Mouse (Mus musculus) midbrain, embryonic 15.5 days (tissue): ENCODE results near the gene Pnpla3. TPM values are rescaled to one million over a fixed set of nuclear protein-coding genes. Genes with fewer than 3 reads are reported as not detected.

ENCODE experiments used
- ATAC-seq: fragments of 200-750 bp; cut with Nextera tagmentation; replicated peaks from 2 replicates; pipeline ENCODE4 v1.8.0; 2017; ENCODE audit warnings: moderate TSS enrichment
- H3K27ac ChIP-seq: fragments of 300-500 bp; sonication (generic); 2 replicates; pipeline ENCODE4 v1.5.1; 2015; ENCODE audit warnings: mild to moderate bottlenecking, inconsistent platforms
- H3K27me3 ChIP-seq: fragments of 300-500 bp; sonication (generic); replicated peaks from 2 replicates; pipeline ENCODE4 v1.6.1; 2015; ENCODE audit warnings: inconsistent platforms
- H3K36me3 ChIP-seq: fragments of 300-500 bp; sonication (generic); replicated peaks from 2 replicates; pipeline ENCODE4 v1.6.1; 2015; ENCODE audit warnings: inconsistent platforms
- H3K4me1 ChIP-seq: fragments of 300-500 bp; sonication (generic); 2 replicates; pipeline ENCODE4 v1.6.1; 2015; ENCODE audit warnings: inconsistent platforms
- H3K4me2 ChIP-seq: fragments of 300-500 bp; sonication (generic); 2 replicates; pipeline ENCODE4 v1.6.1; 2015; ENCODE audit warnings: inconsistent platforms, mild to moderate bottlenecking, moderate library complexity
- H3K4me3 ChIP-seq: fragments of 300-500 bp; sonication (generic); 2 replicates; pipeline ENCODE4 v1.5.1; 2015; ENCODE audit warnings: mild to moderate bottlenecking, inconsistent platforms
- H3K9ac ChIP-seq: fragments of 300-500 bp; sonication (generic); 2 replicates; pipeline ENCODE4 v1.6.1; 2015; ENCODE audit warnings: mild to moderate bottlenecking, inconsistent platforms
- H3K9me3 ChIP-seq: fragments of 300-500 bp; sonication (generic); 2 replicates; pipeline ENCODE4 v1.6.1; 2016; ENCODE audit warnings: inconsistent platforms
- WGBS: fragments of 180-500 bp; shearing (Covaris S2); methylation state at CpG from one replicate; pipeline ENCODE4 v1.1.7; 2015; ENCODE audit warnings: mixed read lengths; 5-methylcytosine and 5-hydroxymethylcytosine counted together
- polyA plus RNA-seq: library from polyadenylated mRNA; unstranded; fragments of >200 nt; fragmentation: Nextera tagmentation; extraction: Ambion mirVana; gene quantifications from 2 replicates; pipeline ENCODE4 v1.2.1, GENCODE M21; 2015

Gene Pnpla3
- 4.6 and 6.4 TPM in 2 replicates for polyA plus RNA-seq

GRCm38 (mm10) chr15:84167600-84167999 lies at the start of gene Pnpla3:
Gene Pnpla3, plus strand, starts transcription at chr15:84167837.
- under 1% methylated on average over 28 of the region's 28 CpGs for WGBS
- H3K36me3 ChIP-seq: no peaks in the 10 kb centered on the region

DNA sequence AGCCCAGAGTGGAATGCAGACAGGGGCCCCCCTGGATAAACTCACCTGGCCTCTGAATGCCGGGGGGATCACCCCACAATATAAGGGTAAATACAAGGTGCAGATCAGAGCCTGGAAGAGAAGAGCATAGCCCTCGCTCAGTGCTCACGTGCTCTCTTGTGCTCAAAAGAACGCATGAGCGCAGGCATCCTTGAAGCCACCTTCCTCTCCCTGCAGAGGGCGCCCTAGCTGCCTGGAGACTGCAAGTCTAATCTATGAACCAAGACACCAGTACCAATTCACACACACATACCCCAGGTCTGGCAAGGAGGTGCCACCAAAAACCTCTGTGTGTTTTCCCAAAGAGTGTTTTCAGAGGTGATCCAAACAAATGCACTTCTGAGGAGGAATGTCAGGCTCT lies 47.0 kb upstream of the Pnpla3 start:
- H3K4me1 ChIP-seq: no peaks in the 10 kb centered on the region
- no peaks in the 10 kb centered on the region for H3K9me3 ChIP-seq
- H3K4me3 ChIP-seq: no peak overlapping the region
- H3K27ac ChIP-seq: no peak overlapping the region
- no peak for ATAC-seq
- H3K27me3 ChIP-seq: no peaks in the 10 kb centered on the region
- H3K4me2 ChIP-seq: no peak overlapping the region
- H3K9ac ChIP-seq: no peak overlapping the region
- 26% methylated on average over 6 of the region's 6 CpGs for WGBS
- no peaks in the 10 kb centered on the region for H3K36me3 ChIP-seq

More at GRCm38 (mm10) chr15:84167600-84167999, at the start of gene Pnpla3:
- Histone ChIP-seq H3K27me3 (no peaks in the 10 kb centered on the region), H3K4me3 (peak within 1 kb of the TSS; percentile 49), H3K27ac (peak within 1 kb of the TSS; percentile 87), H3K9me3 (no peaks in the 10 kb centered on the region), H3K9ac (peak within 1 kb of the TSS; percentile 46), H3K4me1 (peaks cover 24% of the 10 kb centered on the region), H3K4me2 (peak within 1 kb of the TSS; percentile 69)
- peak; percentile 98 for ATAC-seq

GRCm38 (mm10) chr15:84121036-84121435 lies 46.6 kb upstream of the Pnpla3 start:
- no peak overlapping the region for H3K4me2 ChIP-seq
- no peaks in the 10 kb centered on the region for H3K36me3 ChIP-seq
- no peaks in the 10 kb centered on the region for H3K9me3 ChIP-seq
- H3K9ac ChIP-seq: no peak overlapping the region
- ATAC-seq: no peak
- H3K27ac ChIP-seq: no peak overlapping the region
- H3K27me3 ChIP-seq: no peaks in the 10 kb centered on the region
- H3K4me1 ChIP-seq: no peaks in the 10 kb centered on the region
- 76% methylated on average over 7 of the region's 7 CpGs for WGBS
- no peak overlapping the region for H3K4me3 ChIP-seq

GRCm38 (mm10) chr15:84123075-84123474 lies 44.6 kb upstream of the Pnpla3 start, which contains the start of gene Pnpla5:
Gene Pnpla5, minus strand, starts transcription at chr15:84123175.
- H3K4me2 ChIP-seq: no peak within 1 kb of the TSS
- H3K27ac ChIP-seq: no peak within 1 kb of the TSS
- H3K27me3 ChIP-seq: no peaks in the 10 kb centered on the region
- no peaks in the 10 kb centered on the region for H3K4me1 ChIP-seq
- no peak within 1 kb of the TSS for H3K9ac ChIP-seq
- no peak for ATAC-seq
- no peaks in the 10 kb centered on the region for H3K9me3 ChIP-seq
- H3K4me3 ChIP-seq: no peak within 1 kb of the TSS
- WGBS: 72% methylated on average over 8 of the region's 8 CpGs
- no peaks in the 10 kb centered on the region for H3K36me3 ChIP-seq

DNA sequence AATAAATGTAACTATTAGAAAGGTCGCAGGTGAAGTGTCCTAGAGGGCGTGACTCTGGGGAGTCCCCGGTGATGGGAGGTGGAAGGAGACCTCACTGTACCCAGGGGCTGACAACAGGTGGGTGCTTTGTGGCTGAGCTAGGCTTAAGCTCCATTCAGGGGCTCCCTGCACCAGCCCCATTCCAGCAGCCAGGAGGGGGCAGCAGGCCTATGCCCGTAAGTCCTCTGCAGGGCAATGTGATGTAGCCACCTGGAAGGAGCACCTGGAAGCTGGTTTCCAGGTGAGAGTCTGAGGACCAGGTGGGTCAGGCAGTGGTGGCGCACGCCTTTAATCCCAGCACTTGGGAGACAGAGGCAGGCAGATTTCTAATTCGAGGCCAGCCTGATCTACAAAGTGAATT lies 43.6 kb upstream of the Pnpla3 start:
- Histone ChIP-seq H3K4me2 (no peak overlapping the region), H3K27me3 (no peaks in the 10 kb centered on the region), H3K9ac (no peak overlapping the region), H3K9me3 (no peaks in the 10 kb centered on the region), H3K36me3 (no peaks in the 10 kb centered on the region), H3K4me1 (no peaks in the 10 kb centered on the region), H3K4me3 (no peak overlapping the region), H3K27ac (no peak overlapping the region)
- 66% methylated on average over 7 of the region's 7 CpGs for WGBS
- ATAC-seq: no peak

DNA sequence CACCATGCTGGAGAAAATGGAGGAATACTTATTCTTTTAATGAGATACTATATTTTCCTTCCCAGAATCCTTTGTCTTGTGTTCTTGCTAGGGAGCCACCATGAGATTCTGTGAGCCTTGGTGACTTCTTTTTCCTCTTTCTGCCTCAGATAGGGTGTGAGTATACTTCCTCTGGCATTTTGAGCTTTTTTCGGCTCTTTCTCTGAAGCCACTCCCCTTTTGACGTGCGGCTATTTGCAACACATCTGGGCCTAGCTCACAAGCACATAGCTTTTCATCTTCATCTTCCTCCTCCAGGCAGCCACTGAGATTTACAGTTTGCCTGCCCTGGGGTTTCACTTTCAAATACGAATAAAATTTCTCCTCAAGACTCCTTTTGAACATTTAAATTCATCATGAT lies 41.2 kb upstream of the Pnpla3 start:
- Histone ChIP-seq H3K36me3 (no peaks in the 10 kb centered on the region), H3K4me2 (no peak overlapping the region), H3K9me3 (no peaks in the 10 kb centered on the region), H3K9ac (no peak overlapping the region), H3K4me1 (no peaks in the 10 kb centered on the region), H3K4me3 (no peak overlapping the region), H3K27ac (no peak overlapping the region), H3K27me3 (no peaks in the 10 kb centered on the region)
- WGBS: 78% methylated on average over 4 of the region's 4 CpGs
- no peak for ATAC-seq

DNA sequence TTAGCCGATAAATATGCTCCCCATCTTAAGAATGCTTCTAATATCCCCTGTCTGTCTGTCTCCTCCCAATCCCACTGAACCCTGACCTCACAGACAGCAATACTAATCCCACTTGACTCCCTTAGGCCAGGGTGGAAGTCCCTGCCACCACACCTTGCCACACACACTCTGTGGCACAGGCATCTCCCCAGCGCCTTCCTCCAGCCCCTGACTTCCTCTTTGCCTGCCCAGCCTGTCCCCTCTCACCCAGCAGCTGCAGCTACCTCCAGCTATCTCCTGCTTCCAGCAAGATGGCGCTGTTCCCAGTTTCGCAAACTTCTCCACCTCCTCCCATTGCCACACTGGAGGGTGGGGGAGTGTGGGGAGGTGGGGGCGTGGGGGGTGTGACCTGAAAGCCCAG lies 40.8 kb upstream of the Pnpla3 start:
- H3K9ac ChIP-seq: no peak overlapping the region
- H3K27me3 ChIP-seq: no peaks in the 10 kb centered on the region
- H3K27ac ChIP-seq: no peak overlapping the region
- no peaks in the 10 kb centered on the region for H3K36me3 ChIP-seq
- 30% methylated on average over 5 of the region's 5 CpGs for WGBS
- H3K4me2 ChIP-seq: no peak overlapping the region
- no peaks in the 10 kb centered on the region for H3K4me1 ChIP-seq
- H3K9me3 ChIP-seq: no peaks in the 10 kb centered on the region
- ATAC-seq: no peak
- H3K4me3 ChIP-seq: no peak overlapping the region

DNA sequence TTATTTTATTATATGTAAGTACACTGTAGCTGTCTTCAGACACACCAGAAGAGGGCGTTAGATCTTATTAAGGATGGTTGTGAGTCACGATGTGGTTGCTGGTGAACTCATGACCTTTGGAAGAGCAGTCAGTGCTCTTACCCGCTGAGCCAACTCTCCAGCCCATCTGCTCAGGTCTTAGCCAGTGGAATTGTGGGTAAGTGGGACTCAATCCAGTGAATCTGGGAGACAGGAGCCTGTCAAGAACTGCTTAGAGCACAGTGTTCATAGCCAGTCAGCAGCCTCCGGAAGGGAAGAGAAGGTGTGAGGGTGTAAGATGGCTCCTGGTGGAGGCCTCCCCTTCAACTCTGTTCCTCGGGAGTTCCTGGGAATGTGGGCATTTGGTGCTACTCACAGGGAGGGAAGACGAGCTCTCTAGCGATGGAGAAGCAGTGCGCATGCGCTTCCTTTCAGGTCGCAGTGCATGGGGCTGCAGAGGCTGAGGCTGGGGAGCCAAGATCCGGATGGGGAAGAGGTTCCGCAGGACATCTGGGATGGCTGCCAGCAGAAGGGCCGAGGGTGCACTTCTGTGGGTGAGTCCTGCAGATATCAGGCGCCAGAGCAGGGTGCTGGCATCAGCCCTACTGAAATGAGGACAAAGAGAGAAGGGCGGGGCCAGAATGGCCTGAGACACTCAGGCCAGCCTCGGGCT lies 36.4 kb upstream of the Pnpla3 start:
- H3K36me3 ChIP-seq: no peaks in the 10 kb centered on the region
- H3K9ac ChIP-seq: no peak overlapping the region
- no peak overlapping the region for H3K27ac ChIP-seq
- ATAC-seq: no peak
- 68% methylated on average over 16 of the region's 16 CpGs for WGBS
- no peak overlapping the region for H3K4me2 ChIP-seq
- H3K27me3 ChIP-seq: no peaks in the 10 kb centered on the region
- no peak overlapping the region for H3K4me3 ChIP-seq
- H3K4me1 ChIP-seq: no peaks in the 10 kb centered on the region
- no peaks in the 10 kb centered on the region for H3K9me3 ChIP-seq

GRCm38 (mm10) chr15:84131971-84132370 lies 35.7 kb upstream of the Pnpla3 start:
- Histone ChIP-seq H3K4me3 (no peak overlapping the region), H3K36me3 (no peaks in the 10 kb centered on the region), H3K27ac (no peak overlapping the region), H3K4me1 (no peaks in the 10 kb centered on the region), H3K27me3 (no peaks in the 10 kb centered on the region), H3K4me2 (no peak overlapping the region), H3K9me3 (no peaks in the 10 kb centered on the region), H3K9ac (no peak overlapping the region)
- 96% methylated on average over 7 of the region's 7 CpGs for WGBS
- no peak for ATAC-seq

DNA sequence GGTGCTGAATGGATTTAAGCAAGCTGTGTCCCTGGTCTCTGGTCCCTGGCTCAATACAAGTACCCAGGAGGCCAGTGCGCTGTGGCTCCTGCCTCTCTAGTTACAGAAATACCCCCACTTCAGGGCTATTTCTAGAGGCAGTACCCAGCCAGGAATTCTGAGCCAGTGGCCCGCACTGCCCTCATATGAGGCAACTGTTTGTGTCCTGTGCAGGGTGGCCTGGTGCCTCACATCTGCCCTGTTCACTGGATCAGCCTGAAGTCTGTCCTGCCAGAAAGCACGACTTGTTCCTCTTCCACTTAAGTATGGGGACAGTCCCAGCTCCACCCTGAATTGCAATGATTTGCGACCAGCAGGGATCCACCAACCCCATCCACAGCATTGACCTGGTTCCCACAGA lies 34.2 kb upstream of the Pnpla3 start:
- H3K9me3 ChIP-seq: no peaks in the 10 kb centered on the region

GRCm38 (mm10) chr15:84135472-84135871 lies 32.2 kb upstream of the Pnpla3 start:
- no peak overlapping the region for H3K4me3 ChIP-seq
- no peaks in the 10 kb centered on the region for H3K36me3 ChIP-seq
- 92% methylated on average over 5 of the region's 5 CpGs for WGBS
- H3K27me3 ChIP-seq: no peaks in the 10 kb centered on the region
- H3K9ac ChIP-seq: no peak overlapping the region
- no peaks in the 10 kb centered on the region for H3K9me3 ChIP-seq
- no peak overlapping the region for H3K27ac ChIP-seq
- no peak for ATAC-seq
- no peak overlapping the region for H3K4me2 ChIP-seq
- H3K4me1 ChIP-seq: peaks cover 5% of the 10 kb centered on the region; the same call in 1 of the 2 replicates

More for the DNA sequence above, 34.2 kb upstream of the Pnpla3 start:
- Histone ChIP-seq H3K4me1 (no peaks in the 10 kb centered on the region), H3K36me3 (no peaks in the 10 kb centered on the region), H3K27me3 (no peaks in the 10 kb centered on the region), H3K4me3 (no peak overlapping the region), H3K9ac (no peak overlapping the region), H3K27ac (no peak overlapping the region), H3K4me2 (no peak overlapping the region)
- ATAC-seq: no peak
- 65% methylated on average over 4 of the region's 4 CpGs for WGBS

GRCm38 (mm10) chr15:84136473-84137415 lies 30.9 kb upstream of the Pnpla3 start:
- no peak overlapping the region for H3K9ac ChIP-seq
- H3K4me2 ChIP-seq: no peak overlapping the region
- H3K4me1 ChIP-seq: peaks cover 12% of the 10 kb centered on the region
- H3K4me3 ChIP-seq: no peak overlapping the region
- ATAC-seq: no peak
- no peak overlapping the region for H3K27ac ChIP-seq
- H3K36me3 ChIP-seq: no peaks in the 10 kb centered on the region
- no peaks in the 10 kb centered on the region for H3K27me3 ChIP-seq
- no peaks in the 10 kb centered on the region for H3K9me3 ChIP-seq
- WGBS: 19% methylated on average over 12 of the region's 12 CpGs
